Comparison of ENCODE assay signal across 16 mouse cellular contexts in genomic region chr9:50601536-50601935, GRCm38 (mm10). TPM values are rescaled to one million over a fixed set of nuclear protein-coding genes. Genes with fewer than 3 reads are reported as not detected.
A peak's percentile ranks its signal among the peaks of the same experiment; 100 is the strongest.
DNase-seq lines count a peak whose midpoint lies in the region; ATAC-seq and TF ChIP-seq lines count a peak whose summit lies in the region.
"Had no signal": no experiment of that assay in that cellular context is flagged by ENCODE, and none has a peak within 500 bp of the region (broad histone marks: within the 10 kb centered on the region; RNA-seq: fewer than 3 reads in every experiment).

No protein-coding gene starts in this region.

- WGBS in lung, embryonic 14.5 days: 80% methylated on average over 6 of the region's 6 CpGs
- 60% methylated on average over 6 of the region's 6 CpGs for WGBS in intestine, postnatal 0 days
- 40% methylated on average over 6 of the region's 6 CpGs for WGBS in small intestine, adult 2 months
- WGBS in forebrain, embryonic 13.5 days: 84% methylated on average over 6 of the region's 6 CpGs

- peak; percentile 31 for DNase-seq in adrenal gland, postnatal 10 days
- no peak for DNase-seq in adrenal gland, adult 8-10 months
- DNase-seq in lung, embryonic 14.5 days: no peak
- DNase-seq in lung, postnatal 4 days: no peak
- no peak for DNase-seq in T-cell, adult 2 months (ENCODE audit: low spot score)
- DNase-seq: cerebellum, postnatal 36 days; spleen, adult 18-20 months had no signal

- no peak overlapping the region for H3K9ac ChIP-seq in lung, embryonic 14.5 days
- H3K9ac ChIP-seq in intestine, postnatal 0 days (ENCODE audit: low read depth, low read length): 0 out of 2 replicates have a peak overlapping the region, but pooled peaks have one; percentile 7
- H3K9ac ChIP-seq in forebrain, embryonic 13.5 days: no peak overlapping the region
- H3K9ac ChIP-seq: hindbrain, embryonic 14.5 days had no signal

- H3K27me3 ChIP-seq in lung, embryonic 14.5 days (ENCODE audit: insufficient read depth, low read length): no peaks in the 10 kb centered on the region
- no peaks in the 10 kb centered on the region for H3K27me3 ChIP-seq in intestine, postnatal 0 days (replicated peaks; ENCODE audit: control insufficient read depth, insufficient read depth, low read length)
- no peaks in the 10 kb centered on the region for H3K27me3 ChIP-seq in small intestine, adult 2 months (ENCODE audit: control insufficient read depth, insufficient read depth, low read length)
- H3K27me3 ChIP-seq in forebrain, embryonic 13.5 days: no peaks in the 10 kb centered on the region
- H3K27me3 ChIP-seq: Patski had no signal

- TF ChIP-seq POLR2A in small intestine, adult 2 months (IDR thresholded peaks at IDR 0.05; ENCODE audit: low read depth, low read length): no peak

- TF ChIP-seq CTCF in lung, embryonic 14.5 days (IDR thresholded peaks at IDR 0.05; ENCODE audit: low read depth): no peak
- no peak for TF ChIP-seq CTCF in intestine, postnatal 0 days (IDR thresholded peaks at IDR 0.05; ENCODE audit: low read depth)
- no peak for TF ChIP-seq CTCF in small intestine, adult 2 months (IDR thresholded peaks at IDR 0.05; ENCODE audit: extremely low read depth, insufficient read length, insufficient replicate concordance, low read depth, low read length)

- ATAC-seq in lung, embryonic 14.5 days (ENCODE audit: insufficient read depth): no peak
- no peak for ATAC-seq in intestine, postnatal 0 days
- ATAC-seq in forebrain, embryonic 13.5 days: no peak
- ATAC-seq: Patski had no signal

- H3K9me3 ChIP-seq in lung, embryonic 14.5 days (ENCODE audit: low read depth, low read length): no peaks in the 10 kb centered on the region
- H3K9me3 ChIP-seq in intestine, postnatal 0 days (ENCODE audit: control insufficient read depth): no peaks in the 10 kb centered on the region
- no peaks in the 10 kb centered on the region for H3K9me3 ChIP-seq in forebrain, embryonic 13.5 days (replicated peaks)
- H3K9me3 ChIP-seq: midbrain, embryonic 10.5 days had no signal

- H3K4me1 ChIP-seq in lung, embryonic 14.5 days (ENCODE audit: insufficient read depth): peaks cover 12% of the 10 kb centered on the region; the same call in 1 of the 2 replicates
- H3K4me1 ChIP-seq in intestine, postnatal 0 days (replicated peaks; ENCODE audit: control insufficient read depth, insufficient read depth, low read length): 0 out of 2 replicates have a peak, but pooled peaks cover 8% of the 10 kb centered on the region
- H3K4me1 ChIP-seq in small intestine, adult 2 months (ENCODE audit: control insufficient read depth, insufficient read depth, insufficient read length, low read length): peaks cover 9% of the 10 kb centered on the region
- H3K4me1 ChIP-seq in forebrain, embryonic 13.5 days: peaks cover 25% of the 10 kb centered on the region

- H3K36me3 ChIP-seq in lung, embryonic 14.5 days (ENCODE audit: insufficient read depth): peaks cover 57% of the 10 kb centered on the region
- peaks cover 48% of the 10 kb centered on the region for H3K36me3 ChIP-seq in intestine, postnatal 0 days (ENCODE audit: control insufficient read depth, insufficient read depth)
- H3K36me3 ChIP-seq in small intestine, adult 2 months (ENCODE audit: control insufficient read depth, insufficient read depth, low read length): peaks cover 43% of the 10 kb centered on the region
- H3K36me3 ChIP-seq in forebrain, embryonic 13.5 days (ENCODE audit: poor library complexity, severe bottlenecking): peaks cover 53% of the 10 kb centered on the region

- no peak overlapping the region for H3K4me3 ChIP-seq in lung, embryonic 14.5 days (ENCODE audit: low read depth, low read length)
- 0 out of 2 replicates have a peak overlapping the region, but pooled peaks have one; percentile 71 for H3K4me3 ChIP-seq in intestine, postnatal 0 days (ENCODE audit: low read depth, low read length)
- H3K4me3 ChIP-seq in small intestine, adult 2 months (ENCODE audit: low read depth, low read length): peak overlapping the region; percentile 15; the same call in 1 of the 2 replicates
- H3K4me3 ChIP-seq in forebrain, embryonic 13.5 days: no peak overlapping the region

- H3K27ac ChIP-seq in lung, embryonic 14.5 days (ENCODE audit: low read depth): no peak overlapping the region
- no peak overlapping the region for H3K27ac ChIP-seq in intestine, postnatal 0 days (ENCODE audit: low read depth, low read length)
- peak overlapping the region; percentile 57 for H3K27ac ChIP-seq in small intestine, adult 2 months (ENCODE audit: insufficient read depth, low read depth, low read length)
- no peak overlapping the region for H3K27ac ChIP-seq in forebrain, embryonic 13.5 days
- H3K27ac ChIP-seq: hindbrain, embryonic 14.5 days; midbrain, embryonic 10.5 days had no signal

- H3K4me2 ChIP-seq in lung, embryonic 14.5 days: peak overlapping the region; percentile 88
- H3K4me2 ChIP-seq in intestine, postnatal 0 days (replicated peaks; ENCODE audit: low read depth): peak overlapping the region; percentile 84
- H3K4me2 ChIP-seq in forebrain, embryonic 13.5 days: no peak overlapping the region

RNA-seq across cellular contexts. Expression of gene Sdhd, which starts 2.1 kb away (rescaled TPM):
- total RNA-seq in adrenal gland, postnatal 10 days (2021): 100 to 1,000 TPM; 628 to 725 TPM
- total RNA-seq in adrenal gland, adult 8-10 months (2022): 100 to 1,000 TPM; 137 to 229 (median 191) TPM
- 288 and 300 TPM in 2 replicates for polyA plus RNA-seq in lung, embryonic 14.5 days (2014; fragmentation: Nextera tagmentation; extraction: Ambion mirVana)
- polyA plus RNA-seq in intestine, postnatal 0 days (2015; fragmentation: Nextera tagmentation; extraction: Ambion mirVana): 738 and 800 TPM in 2 replicates
- polyA plus RNA-seq in small intestine, adult 2 months (2012; rRNA removed): 307 and 325 TPM in 2 replicates
- polyA plus RNA-seq in forebrain, embryonic 13.5 days (2015; fragmentation: Nextera tagmentation; extraction: Ambion mirVana): 214 and 228 TPM in 2 replicates

RNA-seq across cellular contexts. Expression of gene Timm8b, which starts 2.2 kb away (rescaled TPM):
- total RNA-seq in adrenal gland, postnatal 10 days (2021): 100 to 1,000 TPM; 164 to 170 TPM
- total RNA-seq in adrenal gland, adult 8-10 months (2022): 100 to 1,000 TPM; 139 to 206 (median 156) TPM
- polyA plus RNA-seq in lung, embryonic 14.5 days (2014; fragmentation: Nextera tagmentation; extraction: Ambion mirVana): 224 and 244 TPM in 2 replicates
- polyA plus RNA-seq in intestine, postnatal 0 days (2015; fragmentation: Nextera tagmentation; extraction: Ambion mirVana): 387 and 412 TPM in 2 replicates
- polyA plus RNA-seq in small intestine, adult 2 months (2012; rRNA removed): 93.7 and 98.1 TPM in 2 replicates
- polyA plus RNA-seq in forebrain, embryonic 13.5 days (2015; fragmentation: Nextera tagmentation; extraction: Ambion mirVana): 374 and 437 TPM in 2 replicates

RNA-seq across cellular contexts. Expression of gene Pih1d2, which starts 15.6 kb away (rescaled TPM):
- total RNA-seq in adrenal gland, postnatal 10 days (2021): 1 to 10 TPM; 1.1 to 1.8 TPM
- total RNA-seq in adrenal gland, adult 8-10 months (2022): 1 to 10 TPM; 2.5 to 3.5 (median 3.0) TPM
- 3.8 and 4.5 TPM in 2 replicates for polyA plus RNA-seq in lung, embryonic 14.5 days (2014; fragmentation: Nextera tagmentation; extraction: Ambion mirVana)
- polyA plus RNA-seq in intestine, postnatal 0 days (2015; fragmentation: Nextera tagmentation; extraction: Ambion mirVana): 0.88 and 1.6 TPM in 2 replicates
- polyA plus RNA-seq in small intestine, adult 2 months (2012; rRNA removed): 0.28 TPM in 2 replicates
- 5.0 and 6.0 TPM in 2 replicates for polyA plus RNA-seq in forebrain, embryonic 13.5 days (2015; fragmentation: Nextera tagmentation; extraction: Ambion mirVana)

RNA-seq across cellular contexts. Expression of gene Nkapd1, which starts 15.7 kb away (rescaled TPM):
- total RNA-seq in adrenal gland, postnatal 10 days (2021): 10 to 100 TPM; 20.6 to 24.6 TPM
- total RNA-seq in adrenal gland, adult 8-10 months (2022): 10 to 100 TPM; 16.8 to 24.3 (median 22.4) TPM
- 21.9 and 25.2 TPM in 2 replicates for polyA plus RNA-seq in lung, embryonic 14.5 days (2014; fragmentation: Nextera tagmentation; extraction: Ambion mirVana)
- 13.9 and 14.6 TPM in 2 replicates for polyA plus RNA-seq in intestine, postnatal 0 days (2015; fragmentation: Nextera tagmentation; extraction: Ambion mirVana)
- polyA plus RNA-seq in small intestine, adult 2 months (2012; rRNA removed): 1.2 and 1.6 TPM in 2 replicates
- 22.4 and 26.1 TPM in 2 replicates for polyA plus RNA-seq in forebrain, embryonic 13.5 days (2015; fragmentation: Nextera tagmentation; extraction: Ambion mirVana)

RNA-seq across cellular contexts. Expression of gene Tex12, which starts 40.4 kb away (rescaled TPM):
- not detected for total RNA-seq in adrenal gland, postnatal 10 days (2021)
- not detected for total RNA-seq in adrenal gland, adult 8-10 months (2022)
- polyA plus RNA-seq in lung, embryonic 14.5 days (2014; fragmentation: Nextera tagmentation; extraction: Ambion mirVana): not detected in 2 replicates
- polyA plus RNA-seq in intestine, postnatal 0 days (2015; fragmentation: Nextera tagmentation; extraction: Ambion mirVana): 0.43 and 0.65 TPM in 2 replicates
- polyA plus RNA-seq in small intestine, adult 2 months (2012; rRNA removed): 0.10 TPM in 1 of 2 replicates, not detected in the other
- polyA plus RNA-seq in forebrain, embryonic 13.5 days (2015; fragmentation: Nextera tagmentation; extraction: Ambion mirVana): 0.18 TPM in 1 of 2 replicates, not detected in the other
- total RNA-seq: adrenal gland, postnatal 36 days; layer of hippocampus, adult 18-20 months had no signal
- polyA plus RNA-seq: hindbrain, embryonic 14.5 days; limb, embryonic 14.5 days; Patski had no signal

Comparison
In these comparisons a context has a peak if more than half of its experiments do, and no peak if none do; other contexts are left out.
1. H3K4me3 ChIP-seq: peak in intestine, postnatal 0 days (single experiment) and small intestine, adult 2 months (single experiment); none in lung, embryonic 14.5 days (single experiment) and forebrain, embryonic 13.5 days (single experiment).